Mouse (Mus musculus): ENCODE data around the gene Dennd1a. TPM values are rescaled to one million over a fixed set of nuclear protein-coding genes. Genes with fewer than 3 reads are reported as not detected.

Dennd1a gene
- total RNA-seq, 2 experiments from 2014 or later: 21.9 to 25.0 TPM

GRCm38 (mm10) chr2:37796021-37796420 lies 491.2 kb downstream of the Dennd1a start:
- intact Hi-C loops (cut with DNase I): no loop called here
- DNase-seq: no peak

DNA sequence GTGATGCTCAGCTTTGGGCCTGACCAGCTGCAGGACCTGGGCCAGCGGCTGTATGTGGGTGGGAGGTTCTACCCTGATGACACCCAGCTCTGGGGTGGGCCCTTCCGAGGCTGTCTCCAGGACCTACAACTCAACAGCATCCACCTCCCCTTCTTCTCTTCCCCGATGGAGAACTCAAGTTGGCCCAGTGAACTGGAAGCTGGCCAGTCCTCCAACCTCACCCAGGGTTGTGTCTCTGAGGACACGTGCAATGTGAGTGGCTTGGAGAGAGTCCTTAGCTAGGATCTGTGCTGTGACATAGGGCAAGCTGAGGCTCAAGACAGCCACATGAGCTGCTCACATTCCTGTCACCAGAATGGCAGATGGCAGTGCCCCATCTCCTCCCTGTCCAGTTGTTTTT lies 495.9 kb downstream of the Dennd1a start:
- no peak for DNase-seq
- intact Hi-C loops (cut with DNase I): no loop called here

DNA sequence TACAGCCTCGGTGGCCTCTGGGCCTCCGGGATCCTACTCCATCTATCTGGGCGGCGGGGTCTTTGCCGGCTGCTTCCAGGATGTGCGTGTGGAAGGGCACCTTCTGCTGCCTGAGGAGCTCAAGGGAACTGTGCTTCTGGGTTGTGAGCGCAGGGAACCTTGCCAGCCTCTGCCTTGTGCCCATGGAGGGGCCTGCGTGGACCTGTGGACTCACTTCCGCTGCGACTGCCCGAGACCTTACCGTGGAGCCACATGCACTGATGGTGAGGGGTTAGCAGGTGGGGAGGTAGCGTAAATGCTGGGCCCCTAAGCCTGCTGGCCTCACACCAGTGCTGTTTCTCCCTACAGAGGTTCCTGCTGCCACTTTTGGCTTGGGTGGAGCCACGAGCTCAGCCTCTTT lies 496.5 kb downstream of the Dennd1a start:
- intact Hi-C loops (cut with DNase I): no loop called here

GRCm38 (mm10) chr2:37789995-37790394 lies 497.2 kb downstream of the Dennd1a start:
- no peak for DNase-seq
- intact Hi-C loops (cut with DNase I): no loop called here

More for the DNA sequence above, 496.5 kb downstream of the Dennd1a start:
- DNase-seq: no peak

DNA sequence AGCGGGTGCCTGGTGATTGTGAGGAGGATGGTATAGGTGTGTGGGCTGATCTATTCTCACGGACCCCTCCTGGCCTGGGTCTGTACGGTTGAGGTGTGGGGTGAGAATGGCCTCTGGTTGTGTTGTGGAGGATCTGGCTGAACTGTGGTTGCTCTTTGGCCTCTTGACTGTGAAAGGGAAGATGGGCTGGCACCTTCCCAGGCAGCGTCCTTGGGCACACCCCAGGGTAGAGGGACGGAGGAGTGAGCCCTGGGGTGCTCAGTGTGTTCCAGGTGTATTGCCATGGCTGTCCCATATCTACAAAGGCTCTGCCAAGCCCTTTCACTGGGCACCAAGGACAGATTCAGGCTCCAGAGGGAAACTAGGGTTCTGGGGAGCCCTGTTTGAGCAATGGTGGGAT lies 498.2 kb downstream of the Dennd1a start:
- no peak for DNase-seq
- intact Hi-C loops (cut with DNase I): no loop called here

- no peak for DNase-seq
- intact Hi-C loops (cut with DNase I): no loop called here
Measured at GRCm38 (mm10) chr2:37788176-37788962, 498.8 kb downstream of the Dennd1a start.

GRCm38 (mm10) chr2:37786461-37786860 lies 500.7 kb downstream of the Dennd1a start:
- no peak for DNase-seq
- intact Hi-C loops (cut with DNase I): no loop called here

- no peak for DNase-seq
Measured at GRCm38 (mm10) chr2:37784473-37784872, 502.7 kb downstream of the Dennd1a start.

DNA sequence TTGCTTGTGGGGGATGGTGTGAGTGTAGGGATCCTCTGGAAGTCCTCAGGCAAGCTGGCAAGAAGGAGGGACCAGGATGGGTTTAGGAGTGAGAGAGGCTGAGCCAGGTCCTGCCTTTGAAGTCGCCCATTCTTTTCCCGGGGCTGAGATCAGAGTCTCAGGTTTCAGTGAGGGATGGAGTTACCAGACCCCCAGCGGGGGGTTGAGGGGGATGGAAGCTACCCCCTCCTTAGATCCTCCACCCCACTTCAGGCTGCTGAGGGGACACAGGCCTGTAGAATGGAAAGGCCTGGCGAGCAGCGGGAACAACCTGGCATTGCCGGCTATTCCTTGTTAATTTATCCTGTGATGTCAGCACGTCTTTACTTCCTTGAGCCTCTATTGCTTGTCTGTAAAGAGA lies 505.2 kb downstream of the Dennd1a start:
- intact Hi-C loops (cut with DNase I): no loop called here
- DNase-seq: no peak

More at GRCm38 (mm10) chr2:37784473-37784872, 502.7 kb downstream of the Dennd1a start:
- intact Hi-C loops (cut with DNase I): no loop called here

DNA sequence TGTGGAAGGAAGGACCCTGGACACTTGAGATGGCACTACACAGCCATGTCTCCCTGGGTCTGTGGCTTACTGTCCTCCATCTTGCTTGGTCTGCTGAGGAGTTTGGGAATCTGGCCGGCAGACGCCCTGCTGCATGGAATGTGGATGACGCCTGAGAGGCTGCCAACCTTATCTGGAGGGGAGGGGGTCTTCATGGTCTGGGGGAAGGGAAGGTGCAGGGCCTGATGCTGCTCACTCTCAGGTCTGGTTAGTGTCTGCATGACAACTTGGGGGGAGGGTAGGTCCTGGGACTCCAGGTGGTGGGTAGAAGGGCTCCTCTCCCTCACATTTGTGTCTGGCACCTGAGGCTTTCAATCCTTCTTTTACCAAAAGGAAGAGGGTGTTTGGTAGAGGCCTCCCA lies 505.8 kb downstream of the Dennd1a start:
- intact Hi-C loops (cut with DNase I): no loop called here
- no peak for DNase-seq

GRCm38 (mm10) chr2:37780270-37780929 lies 506.8 kb downstream of the Dennd1a start:
- DNase-seq: peak; percentile 40 to 56
- intact Hi-C loops (cut with DNase I): no loop called here

GRCm38 (mm10) chr2:37777958-37778720 lies 509.1 kb downstream of the Dennd1a start:
- intact Hi-C loops (cut with DNase I): loop anchor here (10.0 kb wide), 1 partner anchor 383 kb away; no protein-coding TSS in a partner anchor

DNA sequence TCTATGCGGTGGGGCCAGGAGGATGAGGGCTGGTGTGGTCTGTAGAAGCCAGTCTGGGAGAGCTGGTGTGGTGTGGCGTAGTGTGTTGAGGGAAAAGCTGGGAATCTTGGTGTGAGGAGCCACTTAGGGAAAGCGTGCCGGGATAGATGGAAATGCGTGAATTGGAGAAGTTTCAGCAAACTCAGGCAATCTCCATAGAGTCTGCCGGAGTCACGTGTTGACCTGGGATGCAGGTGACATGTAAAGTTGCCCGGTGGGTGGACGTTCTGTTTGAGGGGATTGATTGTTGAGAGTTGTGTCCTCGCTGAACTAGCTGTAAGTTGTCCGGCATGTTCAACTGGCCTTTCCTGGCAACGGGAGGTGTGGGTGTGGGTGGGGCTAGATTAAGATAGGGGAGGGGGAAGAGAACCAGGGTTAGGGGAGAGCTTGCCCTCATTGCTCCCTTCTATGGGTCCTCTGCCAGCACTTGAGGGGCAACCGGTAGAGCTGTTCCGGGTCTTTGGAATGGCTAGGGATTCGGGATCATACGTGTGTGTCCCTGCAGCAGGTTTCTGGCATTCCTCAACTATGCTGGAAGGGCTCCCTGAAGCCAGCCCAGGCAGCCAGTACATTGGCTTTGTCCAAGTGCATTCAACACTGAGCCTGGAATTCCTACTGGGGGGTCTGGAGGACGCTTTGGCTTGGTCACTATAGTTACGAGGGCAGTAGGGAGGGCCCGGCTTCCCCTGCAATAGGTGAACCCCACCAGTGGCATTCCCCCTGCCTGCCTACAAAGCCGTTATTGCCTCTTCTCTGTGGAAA lies 510.4 kb downstream of the Dennd1a start:
- no peak for DNase-seq
- intact Hi-C loops (cut with DNase I): loop anchor here (10.0 kb wide), 1 partner anchor 382 kb away; no protein-coding TSS in a partner anchor

More at GRCm38 (mm10) chr2:37777958-37778720, 509.1 kb downstream of the Dennd1a start:
- no peak for DNase-seq

DNA sequence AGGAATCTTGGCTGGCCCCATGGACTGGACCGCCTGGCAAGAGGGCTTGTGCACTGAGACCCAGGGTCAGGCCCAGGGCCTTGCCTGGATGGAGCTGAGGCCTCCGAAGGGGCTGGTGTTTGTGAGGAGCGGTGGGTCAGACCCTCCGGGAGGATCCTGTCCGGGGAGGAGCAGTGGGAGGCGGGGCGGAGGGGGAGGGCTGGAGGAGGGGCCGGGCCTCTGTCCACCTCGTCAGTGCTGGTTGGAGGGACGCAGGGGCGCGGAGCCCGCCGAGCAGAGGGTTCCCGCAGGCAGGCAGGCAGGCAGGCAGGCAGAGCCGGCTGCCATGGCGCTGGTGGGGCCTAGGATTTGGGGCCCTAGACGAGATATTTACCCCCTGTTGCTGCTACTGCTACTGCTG lies 511.2 kb downstream of the Dennd1a start, which contains the start of gene Crb2:
Gene Crb2 (plus strand): TSS at position 234 of the 400 bp plus-strand sequence.
- DNase-seq: no peak
- intact Hi-C loops (cut with DNase I): loop anchor here (10.0 kb wide), 1 partner anchor 381 kb away; no protein-coding TSS in a partner anchor

GRCm38 (mm10) chr2:37774571-37774970 lies 512.6 kb downstream of the Dennd1a start:
- intact Hi-C loops (cut with DNase I): loop anchor here (2.0 to 10.0 kb wide), 5 partner anchors 28 to 380 kb away; no protein-coding TSS in a partner anchor
- DNase-seq: peak in 1 of 2 experiments; percentile 63

DNA sequence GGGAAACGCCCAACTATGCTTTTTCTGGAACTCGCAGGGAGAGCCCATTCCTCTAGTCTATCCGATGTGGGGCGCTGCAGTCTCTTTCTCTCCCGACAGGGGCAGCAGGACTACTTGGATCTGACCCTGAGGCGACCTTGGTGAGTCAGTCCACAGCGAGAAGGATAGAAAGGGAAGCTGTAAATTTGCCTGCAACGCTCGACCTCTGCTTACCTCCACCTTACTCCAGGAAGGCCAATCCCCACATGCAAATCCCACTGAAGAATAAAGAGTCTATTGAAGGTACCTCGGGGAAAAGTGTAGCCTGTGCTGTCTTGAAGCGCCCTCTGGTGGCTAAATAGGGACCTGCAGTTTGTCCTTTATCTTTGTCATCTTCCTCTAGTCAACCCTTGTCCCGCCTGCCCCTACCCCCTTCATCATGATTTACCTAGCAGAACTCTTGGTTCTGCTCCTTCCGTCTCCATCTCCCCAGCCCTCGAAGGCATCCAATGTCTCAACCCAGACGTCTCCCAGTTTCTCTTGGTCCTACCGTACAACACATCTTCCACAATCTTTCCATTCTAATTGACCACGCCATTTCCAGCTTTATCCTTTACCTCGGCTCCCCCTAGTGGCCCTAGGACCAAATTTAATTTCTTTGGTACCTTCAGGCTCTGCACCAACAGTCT lies 515.4 kb downstream of the Dennd1a start:
- intact Hi-C loops (cut with DNase I): loop anchor here (2.0 to 10.0 kb wide), 5 partner anchors 69 to 377 kb away; partner anchors contain the start of gene Strbp
- DNase-seq: peak; percentile 82 to 87

- intact Hi-C loops (cut with DNase I): loop anchor here (2.0 to 10.0 kb wide), 5 partner anchors 67 to 375 kb away; partner anchors contain the start of gene Strbp
- DNase-seq: no peak
Measured at GRCm38 (mm10) chr2:37769793-37770192, 517.4 kb downstream of the Dennd1a start.

GRCm38 (mm10) chr2:37768903-37769302 lies 518.3 kb downstream of the Dennd1a start:
- DNase-seq: peak in 1 of 2 experiments; percentile 66
- intact Hi-C loops (cut with DNase I): no loop called here

DNA sequence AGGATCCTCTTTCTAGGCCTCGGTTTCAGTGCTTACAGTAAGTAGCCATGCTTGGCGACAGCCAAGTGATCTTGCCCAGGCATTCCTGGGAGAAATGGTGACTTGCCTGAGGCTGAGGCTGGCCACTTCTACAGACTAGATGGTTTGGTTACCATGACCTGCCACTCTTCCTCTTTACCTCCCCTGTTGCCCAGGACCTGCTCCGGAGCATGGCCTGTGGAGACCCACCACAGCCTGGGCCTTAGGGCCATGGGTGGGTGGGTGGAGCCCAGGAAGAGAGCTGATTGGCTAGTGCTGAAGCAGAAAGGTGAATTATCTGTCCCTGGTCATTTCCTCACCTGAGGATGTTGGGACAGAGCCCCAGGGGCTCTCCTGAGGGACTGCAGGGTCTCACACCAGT lies 519.5 kb downstream of the Dennd1a start:
- DNase-seq: no peak
- intact Hi-C loops (cut with DNase I): no loop called here

Data from heart, postnatal 14 days (tissue).